Mouse (Mus musculus) liver, postnatal 0 days (tissue): Measurements from ENCODE around the gene Rassf4.

Source experiments
- CTCF ChIP-seq: sonication (generic); IDR thresholded peaks from 2 replicates; pipeline ENCODE4 v1.5.1; 2016; ENCODE audit warnings: antibody characterized with exemption, low read depth
- EP300 ChIP-seq: IDR thresholded peaks from 2 replicates; pipeline ENCODE4 v1.6.1; 2016; ENCODE audit warnings: antibody characterized with exemption, low read depth, mild to moderate bottlenecking

- TF ChIP-seq CTCF (no peak), EP300 (no peak)
Observed at GRCm38 (mm10) chr6:116673471-116674282, at the start of gene Rassf4.
